Mouse (Mus musculus): ENCODE measurements at regions not wholly inside any gene's neighbourhood (a gene's known extent, or its start where the extent isn't known, plus 50 kb on each side); places are given as distances from the start of the nearest gene placed in this dataset.

GRCm38 (mm10) chr2:128491217-128491877 is 99.7 kb upstream of the Spdye4c start:
- TF ChIP-seq CTCF (IDR thresholded peaks at IDR 0.05; ENCODE audit: low read depth, low read length): no peak
- TF ChIP-seq POLR2A (IDR thresholded peaks at IDR 0.05; ENCODE audit: extremely low read depth, insufficient read depth, low read length): no peak
